Mouse (Mus musculus) G1E (cell line): ENCODE data around the gene Armc6.

Experiments used
- CTCF ChIP-seq: IDR thresholded peaks from 2 replicates; pipeline ENCODE4 v1.5.1; 2012; ENCODE audit warnings: low read depth, low read length, inconsistent platforms, mixed read lengths
- POLR2AphosphoS5 ChIP-seq: IDR thresholded peaks from 2 replicates; pipeline ENCODE4 v1.6.1; 2012; ENCODE audit warnings: low read depth, low read length, inconsistent platforms; ENCODE audit not compliant: insufficient replicate concordance
- TAL1 ChIP-seq: conservative IDR thresholded peaks from 2 replicates; pipeline ENCODE4 v1.6.1; 2012; ENCODE audit warnings: low read depth, low read length, inconsistent platforms, mixed read lengths

- TF ChIP-seq CTCF (no peak), TAL1 (no peak), POLR2AphosphoS5 (no peak)
These were observed 34.1 kb downstream of the Armc6 start for GRCm38 (mm10) chr8:70200098-70200681.
